In genomic region chr9:65375163-65375934, GRCm38 (mm10) we compare ENCODE assay signal across 14 mouse cellular contexts. TPM values are rescaled to one million over a fixed set of nuclear protein-coding genes. Genes with fewer than 3 reads are reported as not detected.
A peak's percentile ranks its signal among the peaks of the same experiment; 100 is the strongest.
DNase-seq lines count a peak whose midpoint lies in the region; ATAC-seq and TF ChIP-seq lines count a peak whose summit lies in the region.
"Had no signal": no experiment of that assay in that cellular context is flagged by ENCODE, and none has a peak within 500 bp of the region (broad histone marks: within the 10 kb centered on the region; RNA-seq: fewer than 3 reads in every experiment).

No protein-coding gene starts in this region.

- no peaks in the 10 kb centered on the region for H3K27me3 ChIP-seq in limb, embryonic 13.5 days
- H3K27me3 ChIP-seq: limb, embryonic 15.5 days had no signal

- H3K9me3 ChIP-seq in limb, embryonic 13.5 days = no peaks in the 10 kb centered on the region
- H3K9me3 ChIP-seq: forebrain, embryonic 10.5 days; G1E; limb, embryonic 15.5 days had no signal

- H3K4me2 ChIP-seq in limb, embryonic 13.5 days (replicated peaks) = no peak overlapping the region
- H3K4me2 ChIP-seq: heart, embryonic 11.5 days; limb, embryonic 15.5 days had no signal

- peak overlapping the region; percentile 31; the same call in 1 of the 2 replicates for H3K9ac ChIP-seq in limb, embryonic 13.5 days
- H3K9ac ChIP-seq: limb, embryonic 15.5 days had no signal

- H3K4me1 ChIP-seq in limb, embryonic 13.5 days = no peaks in the 10 kb centered on the region
- H3K4me1 ChIP-seq: forebrain, embryonic 10.5 days; limb, embryonic 15.5 days had no signal

- peak; percentile 74 for DNase-seq in adrenal gland, postnatal 10 days
- no peak for DNase-seq in adrenal gland, postnatal 25 days
- peak; percentile 55 to 57 for DNase-seq in left cerebral cortex, adult 2 months (ENCODE audit: extremely low spot score in 1 of 2, low spot score in 2 of 2)
- DNase-seq in left cerebral cortex, adult 11 months (ENCODE audit: low spot score) = no peak
- peak; percentile 78 to 79 for DNase-seq in frontal cortex, postnatal 36 days (ENCODE audit: low spot score in 2 of 2)
- no peak for DNase-seq in T-cell, adult 2 months (ENCODE audit: low spot score)
- no peak for DNase-seq in urinary bladder, adult 18-20 months (ENCODE audit: low spot score in 2 of 2)

- intact Hi-C loops in left cerebral cortex, adult 2 months (cut with DNase I) = no loop called here

- H3K4me3 ChIP-seq in left cerebral cortex, adult 2 months = no peak overlapping the region
- no peak overlapping the region for H3K4me3 ChIP-seq in limb, embryonic 13.5 days
- H3K4me3 ChIP-seq: forebrain, embryonic 10.5 days; limb, embryonic 15.5 days had no signal

- WGBS in limb, embryonic 13.5 days = 72% methylated on average over 8 of the region's 9 CpGs

- TF ChIP-seq CTCF in left cerebral cortex, adult 2 months (IDR thresholded peaks at IDR 0.05) = no peak; the same call in 1 of the 2 replicates

- ATAC-seq in limb, embryonic 13.5 days (ENCODE audit: low FRiP score, low read depth) = no peak

- H3K27ac ChIP-seq in left cerebral cortex, adult 2 months = peak overlapping the region; percentile 59; the same call in 1 of the 2 replicates
- H3K27ac ChIP-seq in limb, embryonic 13.5 days = no peak overlapping the region
- H3K27ac ChIP-seq: forebrain, embryonic 10.5 days; limb, embryonic 15.5 days had no signal

- H3K36me3 ChIP-seq in limb, embryonic 13.5 days = peaks cover 24% of the 10 kb centered on the region

RNA-seq across cellular contexts. Expression of gene Ubap1l, which starts 14.5 kb away (rescaled TPM):
- under 1 TPM in 1 of 2 experiments, not detected in 1; 0.45 TPM for total RNA-seq in adrenal gland, postnatal 10 days (2021)
- total RNA-seq in adrenal gland, postnatal 25 days (2021) = 0.90 TPM in 1 of 2 replicates, not detected in the other
- 1 to 10 TPM; 4.5 to 7.4 TPM for total RNA-seq in left cerebral cortex, adult 2 months (2021)
- polyA plus RNA-seq in limb, embryonic 13.5 days (2015; fragmentation: Nextera tagmentation; extraction: Ambion mirVana) = 0.42 and 0.49 TPM in 2 replicates

RNA-seq across cellular contexts. Expression of gene Kbtbd13, which starts 16.1 kb away (rescaled TPM):
- 1 to 10 TPM in 1 of 2 experiments, under 1 TPM in 1; 0.84 to 3.9 TPM for total RNA-seq in adrenal gland, postnatal 10 days (2021)
- 0.43 TPM in 1 of 2 replicates, not detected in the other for total RNA-seq in adrenal gland, postnatal 25 days (2021)
- total RNA-seq in left cerebral cortex, adult 2 months (2021) = under 1 TPM; 0.14 to 0.25 TPM
- polyA plus RNA-seq in limb, embryonic 13.5 days (2015; fragmentation: Nextera tagmentation; extraction: Ambion mirVana) = 1.4 and 1.6 TPM in 2 replicates
- total RNA-seq: G1E had no signal
- polyA plus RNA-seq: G1E had no signal

RNA-seq across cellular contexts. Expression of gene Rasl12, which starts 23.0 kb away (rescaled TPM):
- 10 to 100 TPM; 32.3 to 76.7 TPM for total RNA-seq in adrenal gland, postnatal 10 days (2021)
- total RNA-seq in adrenal gland, postnatal 25 days (2021) = 9.6 and 15.9 TPM in 2 replicates
- 1 to 10 TPM; 2.3 to 3.2 TPM for total RNA-seq in left cerebral cortex, adult 2 months (2021)
- polyA plus RNA-seq in limb, embryonic 13.5 days (2015; fragmentation: Nextera tagmentation; extraction: Ambion mirVana) = 9.7 and 11.1 TPM in 2 replicates
- polyA plus RNA-seq: G1E had no signal

RNA-seq across cellular contexts. Expression of gene Pdcd7, which starts 29.4 kb away (rescaled TPM):
- 10 to 100 TPM; 13.6 to 17.1 TPM for total RNA-seq in adrenal gland, postnatal 10 days (2021)
- 16.1 and 19.0 TPM in 2 replicates for total RNA-seq in adrenal gland, postnatal 25 days (2021)
- total RNA-seq in left cerebral cortex, adult 2 months (2021) = 10 to 100 TPM; 29.3 to 30.9 TPM
- 10.4 and 10.6 TPM in 2 replicates for polyA plus RNA-seq in limb, embryonic 13.5 days (2015; fragmentation: Nextera tagmentation; extraction: Ambion mirVana)

RNA-seq across cellular contexts. Expression of gene Slc51b, which starts 47.4 kb away (rescaled TPM):
- under 1 TPM; 0.45 to 0.78 TPM for total RNA-seq in adrenal gland, postnatal 10 days (2021)
- not detected in 2 replicates for total RNA-seq in adrenal gland, postnatal 25 days (2021)
- not detected for total RNA-seq in left cerebral cortex, adult 2 months (2021)
- polyA plus RNA-seq in limb, embryonic 13.5 days (2015; fragmentation: Nextera tagmentation; extraction: Ambion mirVana) = not detected in 2 replicates
- total RNA-seq: G1E had no signal
- polyA plus RNA-seq: cortical plate, adult 2 months; forebrain, embryonic 10.5 days; G1E; heart, embryonic 11.5 days; limb, embryonic 15.5 days; neural tube, embryonic 14.5 days had no signal

Comparison
In these comparisons a context has a peak if more than half of its experiments do, and no peak if none do; other contexts are left out.
1. DNase-seq: peak in adrenal gland, postnatal 10 days (single experiment), left cerebral cortex, adult 2 months (2 of 2) and frontal cortex, postnatal 36 days (2 of 2); none in adrenal gland, postnatal 25 days (single experiment), left cerebral cortex, adult 11 months (single experiment), T-cell, adult 2 months (single experiment) and urinary bladder, adult 18-20 months (0 of 2).